Mouse (Mus musculus): ENCODE measurements around the gene R3hdm1.

DNA sequence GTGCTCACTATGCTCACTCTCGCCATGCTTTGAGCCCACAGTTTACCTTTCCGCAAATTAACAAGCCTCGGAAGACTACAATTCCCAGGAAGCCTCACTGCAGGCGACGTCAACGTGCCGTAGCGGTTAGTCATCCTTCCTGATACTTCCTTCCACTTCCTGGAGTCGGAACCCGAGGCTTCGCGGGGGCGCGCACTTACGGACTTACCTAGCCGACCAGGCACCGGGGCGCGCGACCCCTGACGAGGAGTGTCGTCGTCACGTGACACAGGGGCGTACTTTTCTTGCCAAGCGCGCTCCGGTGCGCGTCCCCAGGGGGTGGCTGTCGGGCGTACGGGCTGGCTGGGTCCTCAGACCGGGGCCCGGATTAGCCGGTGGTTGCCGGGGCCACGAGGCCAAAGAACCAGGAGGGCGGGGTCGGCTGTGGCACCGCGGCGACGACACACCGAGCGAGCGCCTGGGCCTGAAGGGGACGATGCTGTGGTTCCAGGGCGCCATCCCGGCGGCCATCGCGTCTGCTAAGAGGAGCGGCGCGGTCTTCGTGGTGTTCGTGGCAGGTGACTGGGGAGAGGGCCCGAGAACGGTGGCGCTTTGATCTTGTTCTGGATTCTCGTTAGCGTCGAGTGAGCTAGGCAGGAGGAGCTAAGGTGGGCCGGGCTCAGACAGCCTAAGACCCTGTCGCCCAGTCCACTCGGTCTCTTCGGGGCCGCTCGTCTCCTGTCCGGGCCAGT, 141.1 kb downstream of the R3hdm1 start:
- TF ChIP-seq POLR2A (IDR thresholded peaks at IDR 0.05; ENCODE audit: low read depth, low read length) (no peak), CTCF (conservative IDR thresholded peaks at IDR 0.05; ENCODE audit: insufficient read depth, insufficient read length, low read depth, low read length) (no peak)

Measured in kidney, adult 2 months (tissue).